Mouse (Mus musculus) C2C12 (cell line): ENCODE results near the gene Msx1. TPM values are rescaled to one million over a fixed set of nuclear protein-coding genes. Genes with fewer than 3 reads are reported as not detected.

Source experiments
- H3K27me3 ChIP-seq: one replicate; pipeline ENCODE4 v1.6.1; 2011; ENCODE audit not compliant: control insufficient read depth, insufficient read depth, insufficient read length
- H3K36me3 ChIP-seq: one replicate; pipeline ENCODE4 v1.6.1; 2011; ENCODE audit not compliant: control insufficient read depth, insufficient read depth
- H3K4me3 ChIP-seq: one replicate; pipeline ENCODE4 v1.5.1; 2011; ENCODE audit warnings: mild to moderate bottlenecking, control low read depth; ENCODE audit not compliant: poor library complexity, insufficient read depth, severe bottlenecking
- H3K79me2 ChIP-seq: one replicate; pipeline ENCODE4 v1.6.1; 2011; ENCODE audit not compliant: control insufficient read depth, insufficient read depth
- H3K79me3 ChIP-seq: one replicate; pipeline ENCODE4 v1.6.1; 2011; ENCODE audit warnings: low read depth, control low read depth
- H3ac ChIP-seq: one replicate; pipeline ENCODE3; 2011; ENCODE audit warnings: low read depth; ENCODE audit not compliant: control insufficient read depth, insufficient read length
- CEBPB ChIP-seq: IDR thresholded peaks from one replicate; pipeline ENCODE4 v1.6.1; 2011; ENCODE audit warnings: low read depth, mild to moderate bottlenecking, control low read depth, moderate library complexity
- CTCF ChIP-seq: IDR thresholded peaks from one replicate; pipeline ENCODE4 v1.5.1; 2011; ENCODE audit not compliant: control insufficient read depth, insufficient read depth, insufficient read length
- FOSL1 ChIP-seq: IDR thresholded peaks from one replicate; pipeline ENCODE4 v1.8.0; 2011; ENCODE audit warnings: mild to moderate bottlenecking, low read length; ENCODE audit not compliant: poor library complexity, insufficient read depth, severe bottlenecking
- MAX ChIP-seq: IDR thresholded peaks from one replicate; pipeline ENCODE4 v1.6.1; 2011; ENCODE audit warnings: mild to moderate bottlenecking, control low read depth
- MYOD1 ChIP-seq: IDR thresholded peaks from one replicate; pipeline ENCODE4 v1.6.1; 2011; ENCODE audit warnings: low read depth; ENCODE audit not compliant: control insufficient read depth, insufficient read length
- MYOG ChIP-seq: IDR thresholded peaks from one replicate; pipeline ENCODE4 v1.6.1; 2011; ENCODE audit not compliant: control insufficient read depth, insufficient read length; ENCODE audit errors: extremely low read depth
- USF1 ChIP-seq: IDR thresholded peaks from one replicate; pipeline ENCODE4 v1.6.1; 2011; ENCODE audit warnings: low read depth, mild to moderate bottlenecking, control low read depth, moderate library complexity
- polyA plus RNA-seq: library from polyadenylated mRNA; unstranded; fragments of >200 nt; fragmentation: generic; extraction: Trizol; gene quantifications from one replicate; pipeline ENCODE4 v1.2.1, GENCODE M21; 2012; ENCODE audit warnings: missing spikeins

Gene Msx1
- polyA plus RNA-seq, 1 experiment: 7.0 TPM

DNA sequence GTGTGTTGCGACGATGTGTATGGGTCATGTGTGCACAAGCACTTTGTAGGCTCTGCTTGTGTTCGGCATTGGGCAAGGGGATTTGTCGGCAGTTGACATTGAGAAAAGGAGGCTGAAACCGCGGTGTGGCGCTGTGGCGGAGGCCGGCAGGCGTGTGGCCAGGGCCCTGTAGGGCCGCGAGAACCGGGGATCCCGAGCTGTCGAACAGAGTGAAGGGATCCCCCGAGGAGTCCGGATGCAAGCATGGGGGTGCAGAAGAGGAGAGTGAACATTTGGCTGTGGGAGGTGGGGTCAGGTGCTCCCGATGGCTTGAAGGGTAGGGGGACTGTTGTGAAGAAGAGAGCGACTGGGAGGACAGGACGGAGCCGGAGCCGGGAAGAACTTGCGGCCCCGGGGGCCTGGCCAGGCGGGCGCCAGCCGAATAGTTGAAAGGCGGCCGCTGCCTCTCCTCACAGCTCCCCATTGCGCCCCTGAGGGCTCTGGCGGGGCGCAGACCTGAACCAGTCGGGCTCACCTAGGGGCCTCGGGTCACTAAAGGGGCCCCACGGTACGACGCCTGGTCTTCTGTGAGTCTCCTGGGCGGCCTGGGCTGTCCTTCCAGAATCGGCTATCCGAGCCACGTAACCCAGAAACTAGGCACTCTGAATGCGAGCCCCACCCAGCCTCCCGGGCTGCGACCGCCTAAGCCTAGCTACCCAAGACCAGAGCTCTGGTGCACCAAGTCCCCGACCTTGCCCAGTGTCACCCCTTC lies 7.3 kb downstream of the Msx1 start:
- H3K79me2 ChIP-seq: no peaks in the 10 kb centered on the region
- H3K4me3 ChIP-seq: no peak overlapping the region
- TF ChIP-seq CEBPB: no peak
- TF ChIP-seq CTCF: no peak
- peaks cover 6% of the 10 kb centered on the region for H3K36me3 ChIP-seq
- H3K27me3 ChIP-seq: peaks cover 10% of the 10 kb centered on the region
- no peaks in the 10 kb centered on the region for H3K79me3 ChIP-seq
- H3ac ChIP-seq: no peak overlapping the region

DNA sequence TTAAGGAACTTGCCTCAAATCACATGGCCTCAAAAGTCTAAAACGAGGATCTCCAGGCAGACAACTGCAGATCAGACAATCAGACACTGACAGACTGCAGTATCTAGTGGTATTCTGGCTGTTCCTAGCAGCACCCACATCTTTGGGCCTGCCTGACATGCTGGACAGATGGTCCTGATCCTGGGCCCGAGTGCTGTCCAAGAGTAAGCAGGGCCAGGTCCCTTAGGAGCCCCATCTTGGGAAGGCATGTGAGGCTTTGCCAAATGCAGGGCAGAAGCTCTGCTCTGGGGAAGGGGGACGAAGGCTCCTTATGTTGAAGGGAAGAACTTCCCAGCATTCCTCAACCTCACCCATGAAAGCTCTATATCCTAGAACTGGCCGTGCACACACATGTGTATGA lies 8.5 kb downstream of the Msx1 start:
- Histone ChIP-seq H3K36me3 (peaks cover 3% of the 10 kb centered on the region), H3K79me2 (no peaks in the 10 kb centered on the region), H3K27me3 (peaks cover 10% of the 10 kb centered on the region), H3ac (no peak overlapping the region), H3K4me3 (no peak overlapping the region), H3K79me3 (no peaks in the 10 kb centered on the region)
- TF ChIP-seq MAX (no peak), USF1 (no peak), MYOG (no peak), CTCF (no peak), CEBPB (no peak), FOSL1 (no peak), MYOD1 (no peak)

DNA sequence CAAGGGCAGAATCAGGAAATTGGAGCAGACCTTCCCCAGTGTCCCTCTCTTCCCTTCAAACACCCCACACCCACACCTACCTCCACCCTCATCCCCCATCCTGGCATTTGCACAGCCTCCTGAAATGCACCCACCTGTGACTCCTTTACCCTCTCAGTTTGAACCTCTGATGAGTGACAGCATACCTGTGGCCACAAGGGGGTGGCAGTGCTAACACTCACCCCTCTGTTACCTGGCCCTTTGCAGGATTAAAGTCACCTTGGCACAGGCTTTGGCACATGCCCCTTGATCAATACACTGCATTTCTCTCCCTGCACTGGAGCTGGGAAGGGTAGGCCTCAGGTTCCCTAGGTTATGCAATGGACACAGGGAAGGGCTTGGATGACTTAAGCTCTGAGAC lies 10.2 kb downstream of the Msx1 start:
- H3K27me3 ChIP-seq: peaks cover 13% of the 10 kb centered on the region

DNA sequence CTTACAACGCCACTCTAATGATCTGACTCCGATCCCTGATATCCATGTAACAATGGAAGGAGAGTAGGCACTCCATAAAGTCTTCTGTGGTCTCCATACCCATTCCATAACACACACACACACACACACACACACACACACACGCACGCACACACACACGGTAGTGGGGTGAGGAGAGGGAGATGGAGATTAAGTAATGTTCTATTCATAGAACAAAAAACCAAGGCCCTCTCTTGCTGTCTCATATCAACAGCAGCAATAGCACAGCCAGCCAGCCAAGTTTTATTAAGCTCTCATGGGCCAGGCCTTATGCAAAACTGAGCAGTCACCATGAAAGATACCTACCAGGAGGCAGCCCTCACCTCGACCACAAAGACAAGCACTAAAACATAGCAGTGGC lies 19.1 kb downstream of the Msx1 start:
- TF ChIP-seq USF1 (no peak), FOSL1 (no peak), MYOD1 (no peak), MAX (no peak)
- Histone ChIP-seq H3K79me2 (no peaks in the 10 kb centered on the region), H3K36me3 (no peaks in the 10 kb centered on the region), H3K4me3 (no peak overlapping the region), H3K27me3 (peaks cover 39% of the 10 kb centered on the region), H3ac (no peak overlapping the region), H3K79me3 (no peaks in the 10 kb centered on the region)

More for the DNA sequence above, 10.2 kb downstream of the Msx1 start:
- no peaks in the 10 kb centered on the region for H3K36me3 ChIP-seq
- no peak overlapping the region for H3K4me3 ChIP-seq
- no peaks in the 10 kb centered on the region for H3K79me3 ChIP-seq
- no peak overlapping the region for H3ac ChIP-seq
- no peaks in the 10 kb centered on the region for H3K79me2 ChIP-seq
- TF ChIP-seq CTCF (no peak), USF1 (no peak), MYOD1 (no peak), MYOG (no peak), FOSL1 (no peak), MAX (no peak), CEBPB (no peak)

DNA sequence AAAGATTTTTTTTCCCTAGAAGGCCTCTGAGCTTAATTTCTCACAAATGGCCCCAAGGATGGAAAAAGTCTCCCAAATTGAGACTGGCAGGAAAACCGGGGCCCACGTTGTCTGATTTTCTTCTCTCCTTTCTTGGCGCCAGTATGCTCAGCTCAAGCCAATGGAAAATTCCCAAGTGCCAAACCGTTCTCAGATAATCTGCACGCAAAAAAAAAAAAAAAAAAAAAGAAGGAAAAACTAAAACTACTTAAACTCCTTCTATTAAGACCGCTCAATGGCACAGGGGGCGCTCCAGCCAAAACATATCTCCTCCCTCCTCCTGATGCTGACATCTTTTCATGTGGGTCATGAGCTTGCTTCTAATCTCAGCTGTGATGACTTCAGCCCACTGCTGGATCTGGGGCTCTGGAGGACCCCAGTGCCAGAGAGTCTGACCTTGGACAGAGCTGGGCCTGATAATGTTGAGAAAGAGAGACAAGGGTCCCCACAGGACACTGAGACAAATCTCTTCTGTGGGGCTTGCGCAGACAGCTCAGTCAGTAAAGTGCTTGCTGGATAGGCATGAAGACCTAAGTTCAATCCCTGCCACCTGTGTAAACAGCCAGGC lies 19.8 kb downstream of the Msx1 start:
- Histone ChIP-seq H3K36me3 (no peaks in the 10 kb centered on the region), H3K79me3 (no peaks in the 10 kb centered on the region), H3K27me3 (peaks cover 37% of the 10 kb centered on the region), H3ac (no peak overlapping the region), H3K79me2 (no peaks in the 10 kb centered on the region), H3K4me3 (no peak overlapping the region)
- TF ChIP-seq CEBPB: no peak
- TF ChIP-seq MAX: no peak
- TF ChIP-seq USF1: no peak
- no peak for TF ChIP-seq FOSL1
- TF ChIP-seq MYOG: no peak
- no peak for TF ChIP-seq MYOD1
- no peak for TF ChIP-seq CTCF

DNA sequence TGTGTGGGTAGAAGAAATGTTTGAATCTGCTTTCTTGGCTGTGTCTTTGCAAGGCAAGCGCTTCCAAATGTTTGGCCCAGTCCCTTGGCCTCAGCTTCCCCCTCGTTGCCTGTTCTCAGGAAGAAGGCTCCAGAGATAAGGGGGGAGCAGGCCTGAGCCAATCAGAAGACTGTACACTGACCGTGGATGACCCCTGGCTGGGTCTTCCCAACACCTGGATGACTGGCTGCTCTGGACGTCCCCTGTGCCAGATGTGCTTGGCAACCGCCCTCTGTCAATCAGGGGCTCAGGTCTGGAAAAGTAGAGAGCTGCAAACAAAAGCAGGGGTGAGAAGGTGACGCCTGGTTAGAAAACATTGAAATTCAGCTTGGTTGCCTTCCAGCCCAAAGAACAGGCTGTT lies 27.1 kb downstream of the Msx1 start:
- Histone ChIP-seq H3K79me3 (no peaks in the 10 kb centered on the region), H3ac (no peak overlapping the region), H3K4me3 (no peak overlapping the region), H3K79me2 (no peaks in the 10 kb centered on the region), H3K36me3 (no peaks in the 10 kb centered on the region), H3K27me3 (peaks cover 42% of the 10 kb centered on the region)
- no peak for TF ChIP-seq FOSL1
- TF ChIP-seq MAX: no peak
